Mouse (Mus musculus): ENCODE measurements around the gene Zdhhc1.

Gene Zdhhc1

GRCm38 (mm10) chr8:105517346-105517745 is 20.6 kb upstream of the Zdhhc1 start:
- DNase-seq: no peak

DNA sequence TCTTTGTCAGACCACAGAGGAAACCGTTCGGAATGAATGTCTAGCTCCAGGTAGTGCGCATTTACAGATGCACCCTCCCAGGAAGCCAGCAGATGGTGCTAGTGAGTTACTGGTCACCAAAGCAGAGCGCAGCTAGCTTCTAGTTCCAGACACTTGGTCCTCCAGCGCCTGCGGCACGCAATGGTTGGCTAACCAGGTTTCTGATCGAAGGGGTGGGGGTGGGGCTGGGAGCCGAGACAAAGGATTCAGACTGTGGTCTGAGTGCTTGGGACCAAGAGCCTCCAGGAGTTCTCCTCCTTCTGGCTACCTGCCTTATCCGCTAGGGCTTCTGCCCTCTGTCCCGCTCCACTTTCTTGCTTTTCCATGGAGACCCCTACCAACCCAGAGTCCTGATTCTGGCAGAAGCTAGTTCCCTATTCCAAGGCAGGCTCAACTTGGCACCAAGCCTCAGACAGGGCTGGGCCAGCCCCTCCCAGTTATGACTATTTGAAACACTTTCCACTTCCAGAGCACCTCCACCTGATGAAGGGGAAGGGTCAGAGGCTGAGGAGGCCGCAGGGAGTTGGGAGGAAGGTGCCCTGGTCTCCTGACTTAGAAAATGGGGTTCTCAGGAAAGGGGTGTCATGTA is 19.4 kb upstream of the Zdhhc1 start:
- DNase-seq: peak; percentile 83

- DNase-seq: no peak
Measured at GRCm38 (mm10) chr8:105514656-105515055, 18.0 kb upstream of the Zdhhc1 start.

GRCm38 (mm10) chr8:105514194-105514593 is 17.5 kb upstream of the Zdhhc1 start:
- no peak for DNase-seq

DNA sequence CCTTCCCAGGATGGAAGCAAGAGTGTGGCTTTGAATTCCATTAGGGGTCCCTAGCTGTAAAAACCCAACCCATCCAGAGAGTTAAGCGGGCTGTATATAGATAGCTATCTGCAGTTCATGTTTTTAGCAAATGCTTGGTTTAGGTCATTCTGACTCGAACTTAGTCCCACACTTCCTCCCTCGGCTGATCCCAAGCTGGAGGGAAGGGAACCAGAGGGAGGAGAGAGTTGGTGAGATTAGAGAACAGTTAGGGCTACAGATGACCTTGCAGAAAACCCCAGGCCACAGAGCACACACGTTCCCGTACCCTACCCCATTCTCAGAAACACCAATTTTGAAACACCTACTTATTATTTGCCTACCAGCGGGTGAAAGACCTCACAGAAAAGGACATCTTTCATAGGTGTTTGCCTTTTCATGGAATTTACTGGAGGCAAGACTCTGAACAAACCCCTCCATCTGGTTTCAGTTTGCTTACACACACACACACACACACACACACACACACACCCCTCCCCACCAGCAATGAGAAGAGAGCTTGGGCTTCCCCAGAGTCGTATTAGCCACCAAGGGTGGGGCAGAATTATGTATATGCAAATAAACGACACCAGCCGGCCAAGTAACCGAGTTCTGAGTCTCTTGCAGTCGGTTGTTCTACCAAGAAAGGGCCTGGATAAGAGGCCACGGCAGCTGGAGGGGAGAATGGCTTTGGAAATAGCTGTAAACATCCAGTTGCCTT is 13.5 kb upstream of the Zdhhc1 start:
- DNase-seq: no peak

- DNase-seq: no peak
Measured at GRCm38 (mm10) chr8:105508758-105509157, 12.1 kb upstream of the Zdhhc1 start.

GRCm38 (mm10) chr8:105506977-105507376 is 10.3 kb upstream of the Zdhhc1 start:
- no peak for DNase-seq

GRCm38 (mm10) chr8:105504617-105505016 is 7.9 kb upstream of the Zdhhc1 start:
- no peak for DNase-seq

DNA sequence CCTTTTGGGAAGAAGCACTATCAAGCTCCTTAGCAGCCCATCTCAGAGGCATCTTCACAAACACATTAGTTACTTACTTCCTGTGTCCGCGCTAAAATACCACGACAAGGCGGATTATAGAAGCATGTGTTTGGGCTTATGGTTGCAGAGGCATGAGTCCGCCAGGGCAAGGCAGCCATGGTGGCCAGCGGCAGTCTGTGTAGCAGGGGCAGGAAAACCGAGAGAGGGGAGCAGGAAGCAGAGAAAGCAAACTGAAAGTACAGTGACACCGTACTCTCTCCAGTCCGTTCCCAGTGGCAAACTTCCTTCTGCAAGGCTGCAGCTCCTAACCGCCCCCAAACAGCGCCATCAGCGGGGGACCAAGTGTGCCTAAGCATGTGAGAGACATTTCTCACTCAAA is 3.1 kb upstream of the Zdhhc1 start:
- DNase-seq: no peak

DNA sequence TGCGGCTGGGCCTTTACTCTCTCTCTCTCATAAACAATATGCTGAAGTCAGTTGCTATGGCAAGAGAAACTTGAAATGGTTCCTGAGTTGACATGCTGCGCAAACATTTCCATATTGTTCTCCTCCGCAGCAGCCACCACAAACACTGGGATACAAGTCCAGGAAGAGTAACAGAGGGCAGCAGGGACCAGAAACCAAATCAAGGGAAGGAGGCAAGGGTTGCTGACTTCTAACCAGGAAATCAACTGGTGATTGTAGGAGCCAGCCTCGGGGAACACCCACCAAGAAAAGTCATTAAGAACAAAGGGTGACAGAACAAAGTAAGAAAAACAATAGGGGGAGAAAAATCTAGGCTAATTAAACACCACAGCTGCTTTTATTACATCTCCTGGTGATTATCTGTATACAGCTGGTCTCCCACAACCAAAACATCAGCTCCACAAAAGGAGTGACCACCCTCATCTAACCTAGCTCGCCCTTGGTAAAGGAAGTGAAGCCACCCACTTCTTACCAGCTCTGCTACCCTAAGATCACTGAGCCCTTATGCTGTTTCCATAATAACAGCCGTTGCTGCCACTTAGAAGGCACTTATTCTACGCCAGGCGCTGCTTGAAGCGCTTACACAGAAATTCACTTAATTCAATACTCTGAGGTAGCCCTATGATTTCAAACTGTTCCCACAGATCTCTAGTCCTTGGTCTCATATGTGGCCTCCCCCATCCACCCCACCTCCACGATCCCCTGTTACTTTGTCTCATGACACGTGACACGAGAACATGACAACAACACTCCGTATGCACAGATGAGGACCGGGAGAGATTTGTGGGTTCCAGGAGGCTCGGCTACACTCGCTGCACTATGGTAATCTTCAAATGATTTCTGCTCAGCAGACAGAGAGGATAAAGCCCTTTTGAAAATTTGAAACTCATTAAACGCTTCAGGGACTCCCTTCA is 1.1 kb downstream of the Zdhhc1 start:
- DNase-seq: no peak

DNA sequence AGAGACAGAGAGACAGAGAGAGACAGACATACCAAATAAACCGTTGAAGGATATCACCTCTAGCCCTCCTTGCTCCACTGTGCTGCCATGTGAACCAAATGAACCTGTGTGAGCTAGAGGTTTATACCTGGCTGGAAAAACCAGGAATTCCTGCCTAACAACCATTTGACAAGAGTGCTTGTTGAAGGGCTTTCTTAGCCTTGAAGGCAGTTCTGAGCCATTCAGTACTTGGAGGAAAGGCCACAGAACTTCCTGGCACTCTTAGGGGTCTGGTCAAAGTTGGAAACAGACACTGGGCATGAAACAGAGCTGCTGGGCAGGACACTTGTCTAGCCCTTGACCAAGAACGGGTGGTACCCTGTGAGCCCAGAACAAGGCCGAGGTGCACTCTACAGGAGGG is 2.1 kb downstream of the Zdhhc1 start:
- DNase-seq: no peak

DNA sequence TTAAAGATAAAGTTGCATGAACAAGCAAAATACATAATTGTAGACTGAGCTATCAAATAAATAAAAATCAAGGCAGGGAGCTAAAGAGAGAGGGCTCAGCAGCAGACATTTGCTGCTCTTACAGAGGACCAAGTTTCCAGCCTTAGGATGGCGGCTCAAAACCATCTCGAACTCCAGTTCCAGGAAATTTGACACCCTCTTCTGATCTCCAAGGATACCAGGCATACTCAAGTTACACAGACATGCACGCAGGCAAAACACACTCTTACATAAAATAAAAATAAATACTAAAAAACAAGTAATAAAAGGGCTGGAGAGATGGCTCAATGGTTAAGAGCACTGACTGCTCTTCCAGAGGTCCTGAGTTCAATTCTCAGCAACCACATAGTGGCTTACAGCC is 3.2 kb downstream of the Zdhhc1 start:
- no peak for DNase-seq

GRCm38 (mm10) chr8:105489281-105489680 is 7.4 kb downstream of the Zdhhc1 start:
- no peak for DNase-seq

GRCm38 (mm10) chr8:105488082-105488481 is 8.6 kb downstream of the Zdhhc1 start:
- DNase-seq: no peak

DNA sequence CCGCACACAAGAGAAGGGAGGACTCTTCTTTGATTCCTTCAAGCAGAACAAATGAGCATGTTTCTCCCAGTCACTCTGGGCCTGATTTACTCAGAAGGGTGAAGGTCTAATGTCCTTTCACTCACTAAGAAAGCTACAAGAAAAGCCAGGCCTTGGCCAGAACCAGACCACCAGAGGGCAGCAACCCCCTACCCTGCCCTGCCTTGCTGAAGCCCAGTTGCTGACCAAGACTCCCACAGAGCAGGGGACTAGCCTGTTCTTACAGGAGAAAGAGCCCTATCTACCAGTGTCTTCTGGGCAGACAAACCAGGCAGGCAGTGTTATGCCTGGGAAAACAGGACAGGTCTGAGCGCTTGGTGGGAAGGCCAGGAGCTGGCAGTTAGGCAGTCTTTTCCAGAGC is 12.3 kb downstream of the Zdhhc1 start:
- peak; percentile 80 for DNase-seq

DNA sequence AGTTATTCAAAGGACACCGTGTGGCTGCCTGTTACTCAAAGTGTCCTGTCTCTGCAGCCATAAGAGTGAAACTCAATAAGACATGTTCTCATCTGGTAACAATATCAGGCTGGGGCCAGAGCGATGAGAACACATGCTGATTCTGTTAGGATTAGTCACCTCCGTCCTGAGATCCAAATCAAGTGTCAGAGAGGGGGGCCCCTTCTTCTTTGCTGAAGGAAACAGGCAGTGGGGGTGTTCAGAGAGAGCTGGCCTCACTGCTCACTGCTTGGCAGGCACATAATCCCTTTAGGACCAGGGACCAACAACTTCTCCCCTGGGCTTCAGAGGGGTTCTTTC is 12.7 kb downstream of the Zdhhc1 start:
- no peak for DNase-seq

DNA sequence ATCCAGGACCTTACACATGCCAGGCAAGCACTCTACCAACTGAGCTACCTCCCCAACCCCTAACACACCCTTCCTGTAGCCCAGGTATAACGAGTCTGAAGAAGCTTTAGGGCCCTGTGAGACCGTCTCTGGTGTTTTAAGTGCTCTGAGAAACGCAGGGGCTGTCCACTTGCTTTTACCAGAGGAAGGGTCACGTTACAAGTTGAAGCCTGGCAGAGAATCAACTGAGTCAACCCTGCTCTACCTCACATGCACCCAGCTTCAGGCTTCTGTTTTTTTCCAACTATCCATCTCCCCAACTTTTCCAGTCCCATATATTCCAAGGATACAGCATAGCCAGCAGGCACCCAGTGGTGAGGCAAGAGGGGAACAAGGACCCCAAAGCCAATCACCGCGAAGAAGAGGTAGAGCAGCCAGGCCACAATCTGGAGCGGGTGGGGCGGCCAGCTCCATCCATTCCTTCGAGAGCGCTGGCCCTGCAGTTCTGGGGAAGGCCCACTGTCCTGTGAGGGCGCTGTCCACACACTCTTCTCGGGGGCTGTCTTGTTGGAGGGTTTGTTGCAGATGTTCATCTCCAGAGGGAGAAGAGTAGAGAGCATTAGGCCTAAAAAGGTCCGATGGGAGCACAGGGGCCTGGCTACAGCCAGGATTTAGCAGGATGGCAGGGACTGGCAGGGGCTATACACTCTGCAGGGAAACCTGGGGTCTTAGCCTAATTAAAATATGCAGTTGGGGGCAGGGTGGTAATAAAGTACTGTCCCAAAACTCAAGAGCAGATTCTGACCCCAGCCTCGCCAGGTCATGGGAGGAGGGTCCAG is 13.3 kb downstream of the Zdhhc1 start:
- DNase-seq: no peak

GRCm38 (mm10) chr8:105482123-105482522 is 14.6 kb downstream of the Zdhhc1 start:
- DNase-seq: no peak

DNA sequence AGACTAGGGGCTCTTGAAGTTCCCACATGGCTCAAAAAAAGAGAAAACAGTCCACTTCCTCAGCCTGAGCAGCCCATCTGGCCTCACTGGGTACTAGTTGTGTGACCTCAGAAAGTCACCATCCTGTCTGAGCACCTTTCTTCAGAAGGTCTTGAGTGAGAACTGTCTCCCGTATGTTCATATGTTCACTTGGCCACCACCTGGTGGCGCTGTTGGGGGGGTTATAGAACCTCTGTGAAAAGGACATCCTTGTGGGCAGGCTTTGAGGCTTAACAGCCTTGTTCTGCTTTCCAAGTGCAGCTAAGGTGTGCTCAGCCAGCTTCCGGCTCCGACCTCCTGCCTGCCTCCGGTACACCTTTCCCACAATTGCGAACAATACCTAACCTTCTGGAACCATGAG is 15.2 kb downstream of the Zdhhc1 start:
- DNase-seq: no peak

DNA sequence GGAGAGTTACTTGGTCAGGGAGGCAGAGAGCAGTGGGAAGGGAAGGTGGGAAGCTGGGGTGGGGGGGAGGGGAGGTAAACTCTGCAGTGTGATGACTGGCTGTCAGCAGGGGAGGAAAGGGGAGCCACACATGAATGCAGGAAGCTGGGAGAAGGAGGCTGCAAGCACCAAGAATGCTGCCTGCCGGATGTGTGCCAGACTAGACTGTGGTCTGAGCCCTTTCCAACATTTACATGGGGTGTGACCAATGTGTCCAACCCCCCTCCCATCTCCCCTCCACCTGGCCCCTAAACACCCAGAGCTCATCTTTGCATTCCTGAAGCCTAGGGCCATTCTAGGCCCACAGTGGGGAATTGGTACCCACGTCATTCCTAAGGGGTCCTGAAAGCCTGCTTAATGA is 15.7 kb downstream of the Zdhhc1 start:
- no peak for DNase-seq

DNA sequence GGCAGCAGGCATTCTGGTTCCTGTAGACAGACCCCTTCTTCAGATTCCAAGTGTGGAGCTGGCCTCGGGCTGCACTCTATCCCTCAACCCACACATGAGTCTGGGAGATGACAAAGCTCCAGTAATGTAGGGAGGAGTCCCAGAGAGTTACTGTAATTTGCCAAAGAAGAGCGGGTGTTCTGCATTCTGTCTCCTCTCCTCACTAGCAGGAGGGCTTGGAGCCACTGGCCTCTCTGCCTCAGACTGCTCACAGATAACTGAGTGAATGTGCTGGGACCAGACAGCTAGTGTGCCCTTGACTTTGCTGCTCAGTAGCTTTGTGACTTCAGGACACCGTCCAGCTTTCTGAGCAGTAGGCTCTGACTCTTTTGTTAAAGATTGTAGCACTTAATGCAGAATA is 18.9 kb downstream of the Zdhhc1 start:
- no peak for DNase-seq

DNA sequence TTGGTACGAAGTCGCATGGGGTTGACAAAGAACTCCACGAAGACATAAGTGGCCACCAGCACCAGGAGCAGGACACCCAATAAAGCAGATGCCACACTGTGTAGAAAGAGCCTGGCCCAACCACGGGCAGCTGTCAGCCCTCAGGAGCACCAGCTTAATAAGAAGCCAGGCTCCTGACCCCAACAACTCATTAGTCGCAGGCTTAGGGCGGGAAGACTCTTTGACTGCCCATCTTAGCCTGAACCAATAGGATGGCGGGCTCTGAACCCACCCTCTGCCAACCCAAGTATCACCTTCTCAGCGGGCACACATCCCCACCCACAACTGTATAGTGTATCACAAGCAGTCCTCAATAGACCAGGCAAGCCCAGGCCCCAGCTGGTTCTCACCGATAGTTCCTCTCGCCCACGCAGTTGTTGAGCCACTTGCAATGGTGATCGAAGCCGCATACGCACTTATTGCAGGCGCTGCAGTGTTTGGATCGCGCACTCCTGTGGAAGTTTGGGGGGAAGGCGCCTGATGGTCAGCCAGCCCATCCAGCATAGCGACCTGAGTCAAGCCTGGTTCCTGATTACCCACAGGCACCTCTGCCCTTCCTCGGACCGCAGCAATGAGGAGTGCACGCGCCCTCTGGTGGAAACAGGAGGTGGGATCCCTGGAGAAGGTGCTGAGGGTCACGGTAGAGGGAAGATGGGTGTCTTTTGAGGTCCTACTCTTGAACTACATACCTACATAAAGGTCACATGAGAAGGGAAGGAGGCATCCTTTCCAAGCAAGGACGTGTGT is 19.9 kb downstream of the Zdhhc1 start:
- peak; percentile 66 for DNase-seq
